Mouse (Mus musculus): ENCODE data around the gene Unc93a2. TPM values are rescaled to one million over a fixed set of nuclear protein-coding genes. Genes with fewer than 3 reads are reported as not detected.
"Not testable (repeated sequence)": the region's sequence is repeated elsewhere in the genome, so short reads cannot be mapped to it uniquely, and the experiment has no call there.

Unc93a2 gene
- polyA plus RNA-seq, 1 experiment from 2014 or later, result not detected

DNA sequence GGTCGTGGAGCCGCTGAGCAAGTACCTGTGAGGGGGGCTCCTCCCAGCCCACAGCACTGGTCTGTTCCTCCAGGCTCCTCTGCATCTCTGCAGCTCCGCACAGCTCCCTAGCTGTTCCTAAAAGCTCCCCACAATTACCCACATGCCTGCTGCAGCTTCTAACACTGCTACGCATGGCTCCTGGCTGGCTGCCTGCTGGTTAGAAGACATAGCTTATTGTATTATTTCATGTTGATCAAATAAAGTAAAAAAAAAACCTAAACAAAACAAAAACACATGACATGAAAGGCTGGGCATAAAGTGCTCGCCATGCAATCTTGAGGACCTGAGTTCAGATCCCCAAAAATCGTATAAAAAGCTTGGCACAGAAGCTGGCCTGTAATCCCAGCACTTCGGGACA lies 4.6 kb upstream of the Unc93a2 start:
- WGBS, result 71% methylated on average over 7 of the region's 7 CpGs
- ATAC-seq (ENCODE audit: borderline replicate concordance, extremely low read depth, low FRiP score, low TSS enrichment); H3K9me3 ChIP-seq; H3K9ac ChIP-seq; H3K27ac ChIP-seq; H3K4me2 ChIP-seq; H3K4me3 ChIP-seq; H3K4me1 ChIP-seq; H3K27me3 ChIP-seq; H3K36me3 ChIP-seq: not testable (repeated sequence)

- H3K27me3 ChIP-seq; H3K4me3 ChIP-seq; H3K4me1 ChIP-seq; H3K27ac ChIP-seq; H3K4me2 ChIP-seq; ATAC-seq (ENCODE audit: borderline replicate concordance, extremely low read depth, low FRiP score, low TSS enrichment); H3K9me3 ChIP-seq; H3K9ac ChIP-seq; H3K36me3 ChIP-seq: not testable (repeated sequence)
- WGBS, result 61% methylated on average over 8 of the region's 8 CpGs
These were observed 3.7 kb upstream of the Unc93a2 start for GRCm38 (mm10) chr17:7388958-7389356.

DNA sequence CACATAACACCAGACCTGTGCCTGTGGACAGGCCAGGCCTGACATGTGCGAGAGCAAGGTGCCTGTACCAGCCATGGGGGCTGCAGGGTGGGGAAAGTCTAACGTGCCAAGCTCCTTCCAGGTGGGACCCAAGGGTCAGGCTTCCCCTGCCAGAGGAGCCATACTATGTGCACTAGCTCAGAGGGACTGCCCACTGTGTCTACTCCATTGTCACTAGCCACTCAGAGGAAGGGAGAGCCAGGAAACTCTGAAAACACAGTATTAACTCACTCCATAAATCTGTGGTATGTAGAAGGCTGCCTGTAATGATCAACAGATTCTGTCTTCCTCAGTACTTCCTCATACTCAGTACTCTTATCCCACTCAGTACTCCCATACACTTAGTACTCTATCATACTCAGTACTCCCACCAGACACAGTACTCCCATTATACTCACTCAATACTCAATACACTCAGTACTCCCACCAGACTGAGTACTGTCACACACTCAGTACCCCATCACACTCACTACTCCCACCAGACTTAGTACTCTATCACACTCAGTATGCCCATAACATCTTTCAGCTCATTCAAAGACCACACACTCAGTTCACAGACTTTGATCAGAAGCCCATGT lies 3.2 kb upstream of the Unc93a2 start:
- H3K4me3 ChIP-seq, result not testable (repeated sequence)
- no CpG with 5 or more reads among the region's 2 CpGs for WGBS

GRCm38 (mm10) chr17:7386016-7386415 lies 752 bp upstream of the Unc93a2 start:
- not testable (repeated sequence) for H3K9me3 ChIP-seq; H3K4me3 ChIP-seq; H3K9ac ChIP-seq; H3K4me2 ChIP-seq; H3K36me3 ChIP-seq; H3K27me3 ChIP-seq; H3K4me1 ChIP-seq; ATAC-seq (ENCODE audit: borderline replicate concordance, extremely low read depth, low FRiP score, low TSS enrichment); H3K27ac ChIP-seq
- 62% methylated on average over 8 of the region's 8 CpGs for WGBS

More for the DNA sequence above, 3.2 kb upstream of the Unc93a2 start:
- not testable (repeated sequence) for H3K36me3 ChIP-seq; H3K4me2 ChIP-seq; H3K9ac ChIP-seq; ATAC-seq (ENCODE audit: borderline replicate concordance, extremely low read depth, low FRiP score, low TSS enrichment); H3K27ac ChIP-seq; H3K27me3 ChIP-seq; H3K4me1 ChIP-seq; H3K9me3 ChIP-seq

GRCm38 (mm10) chr17:7383167-7384143 lies 1.8 kb downstream of the Unc93a2 start:
- not testable (repeated sequence) for H3K9me3 ChIP-seq; ATAC-seq (ENCODE audit: borderline replicate concordance, extremely low read depth, low FRiP score, low TSS enrichment); H3K27ac ChIP-seq; H3K9ac ChIP-seq; H3K4me1 ChIP-seq; H3K36me3 ChIP-seq; H3K4me2 ChIP-seq; H3K4me3 ChIP-seq; H3K27me3 ChIP-seq
- 81% methylated on average over 12 of the region's 13 CpGs for WGBS

DNA sequence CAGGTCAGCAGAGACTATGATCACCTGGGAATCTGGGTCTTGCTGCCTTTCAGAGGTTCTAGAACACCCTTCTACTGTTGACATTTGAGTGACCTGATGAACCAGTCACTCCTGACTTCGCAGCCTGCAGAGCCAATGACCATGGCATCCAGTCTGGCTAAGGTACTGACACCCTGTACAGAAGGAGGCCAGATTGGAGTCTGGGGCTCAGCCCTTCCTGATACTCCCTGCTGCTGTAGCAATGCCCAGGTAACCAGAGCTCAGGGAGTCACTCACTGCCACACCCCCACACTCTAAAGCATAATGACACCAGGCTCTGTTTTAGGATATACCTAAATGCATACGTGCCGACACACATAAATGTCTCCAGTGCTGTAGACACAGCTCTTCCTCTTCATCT lies 2.6 kb downstream of the Unc93a2 start:
- H3K4me2 ChIP-seq; H3K9ac ChIP-seq; H3K4me3 ChIP-seq; H3K27me3 ChIP-seq; ATAC-seq (ENCODE audit: borderline replicate concordance, extremely low read depth, low FRiP score, low TSS enrichment); H3K9me3 ChIP-seq; H3K36me3 ChIP-seq; H3K4me1 ChIP-seq; H3K27ac ChIP-seq: not testable (repeated sequence)
- 81% methylated on average over 1 of the region's 3 CpGs for WGBS

DNA sequence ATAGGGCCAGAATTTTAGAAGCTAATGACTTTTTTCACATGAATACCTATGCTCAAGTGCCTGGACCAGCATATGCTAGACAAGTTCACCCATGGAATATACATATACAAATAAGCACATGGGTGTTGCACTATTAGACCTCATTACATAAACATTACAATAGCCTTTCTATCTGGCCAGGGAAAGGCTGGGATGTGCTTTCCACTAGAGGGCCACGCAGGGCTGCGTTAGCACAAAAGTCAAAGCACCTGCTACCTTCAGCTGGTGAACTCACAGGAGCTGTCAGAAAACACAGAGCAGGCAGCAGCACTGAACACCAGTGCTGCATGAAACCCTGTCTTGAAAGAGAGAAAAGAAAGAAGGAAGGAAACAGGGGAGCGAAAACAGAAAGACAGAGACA lies 7.4 kb downstream of the Unc93a2 start:
- H3K27ac ChIP-seq; H3K9ac ChIP-seq; H3K4me1 ChIP-seq; H3K4me3 ChIP-seq; H3K4me2 ChIP-seq; H3K27me3 ChIP-seq; H3K36me3 ChIP-seq; ATAC-seq (ENCODE audit: borderline replicate concordance, extremely low read depth, low FRiP score, low TSS enrichment); H3K9me3 ChIP-seq: not testable (repeated sequence)
- WGBS, result 24% methylated on average over 2 of the region's 3 CpGs

- WGBS, result 80% methylated on average over 1 of the region's 3 CpGs
- not testable (repeated sequence) for H3K27ac ChIP-seq, H3K9me3 ChIP-seq, H3K4me2 ChIP-seq, H3K36me3 ChIP-seq, H3K9ac ChIP-seq, H3K4me3 ChIP-seq, H3K27me3 ChIP-seq, H3K4me1 ChIP-seq
- ATAC-seq (ENCODE audit: borderline replicate concordance, extremely low read depth, low FRiP score, low TSS enrichment), result peak; percentile 36; the same call in 1 of the 2 replicates
These were observed 8.1 kb downstream of the Unc93a2 start for GRCm38 (mm10) chr17:7376951-7377700.

DNA sequence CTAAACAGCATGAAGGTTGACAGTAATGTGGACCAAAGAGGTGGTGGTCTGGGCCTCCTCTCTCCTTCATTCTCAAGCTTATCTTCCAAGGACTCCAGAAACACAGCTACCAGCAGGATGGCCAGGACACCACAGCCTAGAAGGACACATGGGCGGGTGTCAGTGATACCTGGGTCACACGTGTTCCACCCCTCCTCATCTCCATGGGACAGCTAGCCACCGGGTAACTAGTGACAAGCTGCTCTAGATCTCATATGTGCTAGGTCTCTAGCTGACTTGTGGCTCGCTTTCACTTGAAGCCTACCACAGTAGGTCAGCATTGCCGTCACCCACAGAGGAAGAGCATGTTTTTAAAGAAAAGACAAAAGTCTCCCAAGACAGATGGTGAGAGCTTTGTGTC lies 13.4 kb downstream of the Unc93a2 start, which contains the start of gene Gm49630:
Gene Gm49630 (minus strand): TSS at position 101 of the 400 bp plus-strand sequence.
- not testable (repeated sequence) for H3K4me1 ChIP-seq; H3K27me3 ChIP-seq; H3K9me3 ChIP-seq; H3K9ac ChIP-seq; H3K4me2 ChIP-seq; ATAC-seq (ENCODE audit: borderline replicate concordance, extremely low read depth, low FRiP score, low TSS enrichment); H3K27ac ChIP-seq; H3K36me3 ChIP-seq; H3K4me3 ChIP-seq
- 63% methylated on average over 2 of the region's 5 CpGs for WGBS

DNA sequence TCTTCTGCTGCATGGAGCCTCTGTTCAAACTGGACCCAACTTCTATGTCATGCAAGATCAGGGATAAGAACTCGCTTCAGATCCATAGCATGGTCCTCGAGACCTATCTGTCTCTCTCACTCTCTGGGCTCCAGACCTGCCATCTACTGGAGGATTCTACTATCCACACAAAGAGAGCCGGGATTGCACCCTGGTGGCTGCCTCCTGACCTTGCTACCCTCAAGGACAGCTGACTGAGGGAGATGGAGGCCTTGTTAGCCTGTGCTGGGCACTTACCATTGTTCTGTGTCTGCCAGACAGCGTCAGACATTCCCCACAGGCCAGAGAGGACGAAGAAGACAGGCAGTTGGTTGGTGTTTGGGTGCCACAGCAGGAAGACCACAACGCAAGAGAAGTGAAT lies 15.9 kb downstream of the Unc93a2 start:
- WGBS, result 56% methylated on average over 6 of the region's 6 CpGs
- not testable (repeated sequence) for ATAC-seq (ENCODE audit: borderline replicate concordance, extremely low read depth, low FRiP score, low TSS enrichment); H3K27ac ChIP-seq

DNA sequence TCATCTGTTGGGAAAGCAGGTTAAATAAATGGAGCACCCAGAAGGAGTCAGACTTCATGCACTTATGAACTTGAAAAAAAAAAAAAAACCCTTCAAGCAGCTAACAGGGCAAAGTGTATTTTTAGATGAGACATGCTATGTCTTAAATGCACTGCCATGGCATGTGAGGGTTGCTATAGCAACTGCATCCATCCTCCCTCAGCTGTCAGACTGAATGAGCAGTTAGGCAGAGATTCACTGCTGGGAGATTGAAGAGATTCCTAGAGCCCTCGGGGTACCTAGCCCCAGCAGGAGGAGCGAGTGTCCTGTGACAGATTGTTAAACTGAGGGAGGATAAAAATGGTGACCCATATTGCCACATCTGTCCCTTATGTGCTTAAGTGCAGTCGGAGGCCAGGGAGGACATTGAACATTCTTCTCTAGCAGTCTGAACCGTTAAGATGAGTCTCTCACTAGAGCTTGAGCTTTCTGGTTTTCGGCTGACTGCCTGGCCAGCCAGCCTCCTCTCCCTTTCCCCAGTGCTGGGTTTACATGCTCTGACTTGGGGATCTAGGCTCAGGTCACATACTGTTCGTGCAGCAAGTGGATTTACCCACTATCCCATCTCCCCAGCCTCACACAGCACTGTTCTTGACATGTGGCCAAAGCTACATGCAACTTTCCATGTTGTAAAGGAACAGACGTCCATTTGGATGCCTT lies 18.4 kb downstream of the Unc93a2 start:
- H3K4me2 ChIP-seq; ATAC-seq (ENCODE audit: borderline replicate concordance, extremely low read depth, low FRiP score, low TSS enrichment); H3K4me1 ChIP-seq; H3K9me3 ChIP-seq; H3K36me3 ChIP-seq; H3K9ac ChIP-seq; H3K27me3 ChIP-seq; H3K27ac ChIP-seq; H3K4me3 ChIP-seq: not testable (repeated sequence)
- WGBS, result 32% methylated on average over 5 of the region's 7 CpGs

More for the DNA sequence above, 15.9 kb downstream of the Unc93a2 start:
- not testable (repeated sequence) for H3K4me1 ChIP-seq, H3K9me3 ChIP-seq, H3K4me3 ChIP-seq, H3K36me3 ChIP-seq, H3K4me2 ChIP-seq, H3K9ac ChIP-seq, H3K27me3 ChIP-seq
